Comparison of ENCODE assay signal across 8 mouse cellular contexts in the genomic region with DNA sequence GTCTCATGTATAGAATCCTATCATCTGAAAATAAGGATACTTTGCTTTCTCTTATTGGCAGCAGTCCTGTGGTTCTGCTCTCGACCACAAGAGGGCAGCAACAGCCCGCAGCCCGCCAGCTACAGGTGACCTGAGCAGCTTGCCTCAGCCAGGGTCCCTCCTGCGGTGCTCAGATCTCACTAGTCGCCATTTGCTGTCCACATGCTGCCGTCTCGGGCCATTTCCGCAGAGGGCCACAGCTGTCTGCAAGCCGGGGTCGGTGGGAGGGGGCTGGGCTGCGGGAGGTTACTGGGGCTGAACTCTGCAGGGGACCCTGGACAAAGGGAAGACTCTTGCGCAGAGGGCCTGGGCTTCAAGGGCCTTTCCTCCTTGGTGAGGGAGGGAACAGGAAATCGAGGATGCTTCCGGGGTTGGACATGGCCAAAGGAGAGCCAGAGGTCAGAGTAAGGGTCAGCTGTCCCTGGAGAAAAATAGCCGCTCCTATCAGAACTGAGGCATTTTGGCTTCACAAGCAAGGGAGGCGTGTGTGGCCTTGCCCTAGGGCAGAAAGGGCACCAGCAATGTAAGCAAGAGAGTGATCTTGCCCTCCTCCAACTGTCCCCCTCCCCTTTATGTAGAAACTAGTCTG. TPM values are rescaled to one million over a fixed set of nuclear protein-coding genes. Genes with fewer than 3 reads are reported as not detected.
A peak's percentile ranks its signal among the peaks of the same experiment; 100 is the strongest.
DNase-seq lines count a peak whose midpoint lies in the region; ATAC-seq and TF ChIP-seq lines count a peak whose summit lies in the region.

No protein-coding gene starts in this region.

- peak overlapping the region; percentile 60 for H3K9ac ChIP-seq in forebrain, embryonic 11.5 days (ENCODE audit: low read length)
- H3K9ac ChIP-seq in heart, postnatal 0 days (replicated peaks; ENCODE audit: low read depth, low read length): peak overlapping the region; percentile 24; the same call in 1 of the 2 replicates
- H3K9ac ChIP-seq in liver, postnatal 0 days (replicated peaks): no peak overlapping the region; the same call in 1 of the 2 replicates
- peak overlapping the region; percentile 45 for H3K9ac ChIP-seq in neural tube, embryonic 15.5 days (replicated peaks)

- peak overlapping the region; percentile 56 for H3K4me2 ChIP-seq in forebrain, embryonic 11.5 days (ENCODE audit: low read depth, low read length, severe bottlenecking)
- H3K4me2 ChIP-seq in heart, postnatal 0 days (ENCODE audit: low read depth, low read length): peak overlapping the region; percentile 49
- H3K4me2 ChIP-seq in liver, postnatal 0 days (ENCODE audit: low read depth, low read length): peak overlapping the region; percentile 50
- peak overlapping the region; percentile 79 for H3K4me2 ChIP-seq in neural tube, embryonic 15.5 days

- peak overlapping the region; percentile 73 for H3K4me3 ChIP-seq in E14TG2a.4 (replicated peaks; ENCODE audit: low read length)
- peak overlapping the region; percentile 18; the same call in 1 of the 2 replicates for H3K4me3 ChIP-seq in forebrain, embryonic 11.5 days (ENCODE audit: low read depth, low read length)
- H3K4me3 ChIP-seq in heart, postnatal 0 days (ENCODE audit: low read depth, low read length): peak overlapping the region; percentile 19; the same call in 1 of the 2 replicates
- H3K4me3 ChIP-seq in liver, postnatal 0 days (ENCODE audit: low read depth, low read length): no peak overlapping the region
- H3K4me3 ChIP-seq in neural tube, embryonic 15.5 days (replicated peaks): peak overlapping the region; percentile 38

- WGBS in forebrain, embryonic 11.5 days: 3% methylated on average over 16 of the region's 16 CpGs
- WGBS in heart, postnatal 0 days: 6% methylated on average over 16 of the region's 16 CpGs
- 12% methylated on average over 16 of the region's 16 CpGs for WGBS in liver, postnatal 0 days (ENCODE audit: insufficient replicate concordance)
- 2% methylated on average over 16 of the region's 16 CpGs for WGBS in neural tube, embryonic 15.5 days

- ATAC-seq in forebrain, embryonic 11.5 days (replicated peaks; ENCODE audit: low FRiP score): peak; percentile 95
- peak; percentile 86 for ATAC-seq in heart, postnatal 0 days (ENCODE audit: insufficient read depth, low read depth)
- peak; percentile 91 for ATAC-seq in liver, postnatal 0 days
- peak; percentile 92 for ATAC-seq in neural tube, embryonic 15.5 days (ENCODE audit: low FRiP score)

- peaks cover under 1% of the 10 kb centered on the region; the same call in 1 of the 2 replicates for H3K9me3 ChIP-seq in E14TG2a.4 (ENCODE audit: low read length)
- no peaks in the 10 kb centered on the region for H3K9me3 ChIP-seq in forebrain, embryonic 11.5 days (ENCODE audit: control insufficient read depth, low read length)
- no peaks in the 10 kb centered on the region for H3K9me3 ChIP-seq in heart, postnatal 0 days (replicated peaks; ENCODE audit: control insufficient read depth, low read length)
- no peaks in the 10 kb centered on the region for H3K9me3 ChIP-seq in liver, postnatal 0 days (ENCODE audit: low read length)
- H3K9me3 ChIP-seq in neural tube, embryonic 15.5 days (replicated peaks): 0 out of 2 replicates have a peak, but pooled peaks cover 3% of the 10 kb centered on the region

- 0 out of 2 replicates have a peak, but pooled peaks cover 2% of the 10 kb centered on the region for H3K27me3 ChIP-seq in E14TG2a.4 (ENCODE audit: insufficient read depth, low read length)
- no peaks in the 10 kb centered on the region for H3K27me3 ChIP-seq in forebrain, embryonic 11.5 days (ENCODE audit: control insufficient read depth, insufficient read depth, low read length)
- no peaks in the 10 kb centered on the region for H3K27me3 ChIP-seq in heart, postnatal 0 days (ENCODE audit: control insufficient read depth, insufficient read depth, low read length)
- H3K27me3 ChIP-seq in liver, postnatal 0 days (ENCODE audit: insufficient read depth, low read length): no peaks in the 10 kb centered on the region
- no peaks in the 10 kb centered on the region for H3K27me3 ChIP-seq in neural tube, embryonic 15.5 days (replicated peaks)

- TF ChIP-seq EP300 in heart, postnatal 0 days (IDR thresholded peaks at IDR 0.05; ENCODE audit: low read depth): no peak
- no peak for TF ChIP-seq EP300 in liver, postnatal 0 days (IDR thresholded peaks at IDR 0.05; ENCODE audit: low read depth)

- TF ChIP-seq CTCF in E14TG2a.4 (conservative IDR thresholded peaks at IDR 0.05; ENCODE audit: low read length): peak; percentile 97
- TF ChIP-seq CTCF in heart, postnatal 0 days (IDR thresholded peaks at IDR 0.05; ENCODE audit: low read depth): peak; percentile 98
- peak; percentile 99 for TF ChIP-seq CTCF in liver, postnatal 0 days (IDR thresholded peaks at IDR 0.05; ENCODE audit: low read depth)

- no peaks in the 10 kb centered on the region for H3K36me3 ChIP-seq in E14TG2a.4 (ENCODE audit: insufficient read depth, low read length)
- H3K36me3 ChIP-seq in forebrain, embryonic 11.5 days (ENCODE audit: control insufficient read depth, insufficient read depth, low read length): no peaks in the 10 kb centered on the region
- no peaks in the 10 kb centered on the region for H3K36me3 ChIP-seq in heart, postnatal 0 days (replicated peaks; ENCODE audit: control insufficient read depth, insufficient read depth, low read length)
- no peaks in the 10 kb centered on the region for H3K36me3 ChIP-seq in liver, postnatal 0 days (replicated peaks; ENCODE audit: insufficient read depth, low read length)
- H3K36me3 ChIP-seq in neural tube, embryonic 15.5 days: no peaks in the 10 kb centered on the region

- H3K27ac ChIP-seq in forebrain, embryonic 11.5 days (ENCODE audit: low read depth, low read length): no peak overlapping the region
- H3K27ac ChIP-seq in heart, postnatal 0 days (ENCODE audit: low read depth): peak overlapping the region; percentile 83
- H3K27ac ChIP-seq in liver, postnatal 0 days (ENCODE audit: low read depth): peak overlapping the region; percentile 77
- H3K27ac ChIP-seq in neural tube, embryonic 15.5 days (replicated peaks): 0 out of 2 replicates have a peak overlapping the region, but pooled peaks have one; percentile 42

- peak; percentile 61 for DNase-seq in c-Kit-positive CD71-positive TER-119-negative erythroid progenitor cells, embryonic 14.5 days (ENCODE audit: low read depth)
- DNase-seq in forebrain, embryonic 11.5 days (ENCODE audit: low spot score): peak; percentile 94
- DNase-seq in heart, postnatal 0 days (ENCODE audit: low spot score): peak; percentile 83
- DNase-seq in kidney, postnatal 36 days: peak; percentile 80 to 81
- peak; percentile 87 for DNase-seq in liver, postnatal 0 days
- peak; percentile 73 for DNase-seq in testis, postnatal 14 days (ENCODE audit: low spot score)

- H3K4me1 ChIP-seq in E14TG2a.4 (replicated peaks; ENCODE audit: low read depth, low read length): peaks cover 20% of the 10 kb centered on the region
- H3K4me1 ChIP-seq in forebrain, embryonic 11.5 days (replicated peaks; ENCODE audit: control insufficient read depth, insufficient read depth, low read length): no peaks in the 10 kb centered on the region; the same call in 1 of the 2 replicates
- peaks cover 10% of the 10 kb centered on the region for H3K4me1 ChIP-seq in heart, postnatal 0 days (ENCODE audit: control insufficient read depth, insufficient read depth)
- H3K4me1 ChIP-seq in liver, postnatal 0 days (ENCODE audit: insufficient read depth): peaks cover 5% of the 10 kb centered on the region
- H3K4me1 ChIP-seq in neural tube, embryonic 15.5 days: peaks cover 11% of the 10 kb centered on the region

RNA-seq across cellular contexts. Expression of gene Hdhd5, which starts 8.1 kb away (rescaled TPM):
- 15.2 and 18.2 TPM in 2 replicates for polyA plus RNA-seq in forebrain, embryonic 11.5 days (2014; fragmentation: Nextera tagmentation; extraction: Ambion mirVana)
- total RNA-seq in heart, postnatal 0 days (2014; rRNA removed; ENCODE audit: low replicate concordance): 25.7 and 26.6 TPM in 2 replicates
- polyA plus RNA-seq in heart, postnatal 0 days (2015; fragmentation: Nextera tagmentation; extraction: Ambion mirVana): 10.9 and 11.3 TPM in 2 replicates
- 6.6 and 7.1 TPM in 2 replicates for polyA plus RNA-seq in liver, postnatal 0 days (2015; fragmentation: Nextera tagmentation; extraction: Ambion mirVana)
- polyA plus RNA-seq in neural tube, embryonic 15.5 days (2015; fragmentation: Nextera tagmentation; extraction: Ambion mirVana): 16.8 and 18.8 TPM in 2 replicates

RNA-seq across cellular contexts. Expression of gene Tmem121b, which starts 45.6 kb away (rescaled TPM):
- 1.1 and 1.4 TPM in 2 replicates for polyA plus RNA-seq in forebrain, embryonic 11.5 days (2014; fragmentation: Nextera tagmentation; extraction: Ambion mirVana)
- not detected in 2 replicates for total RNA-seq in heart, postnatal 0 days (2014; rRNA removed; ENCODE audit: low replicate concordance)
- not detected in 2 replicates for polyA plus RNA-seq in heart, postnatal 0 days (2015; fragmentation: Nextera tagmentation; extraction: Ambion mirVana)
- not detected in 2 replicates for polyA plus RNA-seq in liver, postnatal 0 days (2015; fragmentation: Nextera tagmentation; extraction: Ambion mirVana)
- 2.1 and 2.3 TPM in 2 replicates for polyA plus RNA-seq in neural tube, embryonic 15.5 days (2015; fragmentation: Nextera tagmentation; extraction: Ambion mirVana)
